In genomic region chr11:102568191-102568590, GRCm38 (mm10) we compare ENCODE assay signal across 11 mouse cellular contexts. TPM values are rescaled to one million over a fixed set of nuclear protein-coding genes. Genes with fewer than 3 reads are reported as not detected.
A peak's percentile ranks its signal among the peaks of the same experiment; 100 is the strongest.
DNase-seq lines count a peak whose midpoint lies in the region; ATAC-seq and TF ChIP-seq lines count a peak whose summit lies in the region.
"Had no signal": no experiment of that assay in that cellular context is flagged by ENCODE, and none has a peak within 500 bp of the region (broad histone marks: within the 10 kb centered on the region; RNA-seq: fewer than 3 reads in every experiment).

No protein-coding gene starts in this region.

- H3K4me2 ChIP-seq in lung, embryonic 14.5 days = no peak overlapping the region

- 75% methylated on average over 12 of the region's 12 CpGs for WGBS in lung, embryonic 14.5 days
- 82% methylated on average over 12 of the region's 12 CpGs for WGBS in olfactory bulb, adult 2 months

- no peak for ATAC-seq in lung, embryonic 14.5 days (ENCODE audit: insufficient read depth)
- no peak for ATAC-seq in G1E (ENCODE audit: extremely low read depth, insufficient number of reproducible peaks, low FRiP score, poor library complexity, severe bottlenecking)

- H3K4me3 ChIP-seq in gastrocnemius, adult 2 months = no peak overlapping the region
- no peak overlapping the region for H3K4me3 ChIP-seq in lung, embryonic 14.5 days (ENCODE audit: low read depth, low read length)
- H3K4me3 ChIP-seq in G1E (ENCODE audit: low read depth, low read length) = no peak overlapping the region
- no peak overlapping the region for H3K4me3 ChIP-seq in olfactory bulb, adult 2 months (ENCODE audit: insufficient read depth, low read depth, low read length)

- no peak for DNase-seq in gastrocnemius, adult 2 months
- no peak for DNase-seq in gastrocnemius, adult 8-10 months (ENCODE audit: low spot score in 2 of 2)
- DNase-seq in lung, embryonic 14.5 days = no peak
- no peak for DNase-seq in lung, postnatal 14 days
- DNase-seq in G1E (ENCODE audit: low spot score) = no peak
- DNase-seq in left cerebral cortex, adult 9 months (ENCODE audit: low spot score in 2 of 2) = no peak
- DNase-seq in urinary bladder, postnatal 10 days (ENCODE audit: low spot score) = no peak
- DNase-seq: adrenal gland, postnatal 10 days; cerebellum, postnatal 25 days had no signal

- H3K27me3 ChIP-seq in lung, embryonic 14.5 days (ENCODE audit: insufficient read depth, low read length) = no peaks in the 10 kb centered on the region
- H3K27me3 ChIP-seq in G1E (ENCODE audit: insufficient read depth, low read length) = peaks cover 4% of the 10 kb centered on the region; the same call in 1 of the 2 replicates

- no peak overlapping the region for H3K27ac ChIP-seq in gastrocnemius, adult 2 months
- no peak overlapping the region for H3K27ac ChIP-seq in lung, embryonic 14.5 days (ENCODE audit: low read depth)
- H3K27ac ChIP-seq in olfactory bulb, adult 2 months (ENCODE audit: insufficient read depth, low read depth, low read length) = no peak overlapping the region

- no peaks in the 10 kb centered on the region for H3K9me3 ChIP-seq in lung, embryonic 14.5 days (ENCODE audit: low read depth, low read length)
- no peaks in the 10 kb centered on the region for H3K9me3 ChIP-seq in G1E (replicated peaks)

- intact Hi-C loops in gastrocnemius, adult 2 months (cut with DNase I) = no loop called here

- no peaks in the 10 kb centered on the region for H3K4me1 ChIP-seq in lung, embryonic 14.5 days (ENCODE audit: insufficient read depth)
- H3K4me1 ChIP-seq in G1E (ENCODE audit: insufficient read depth, low read depth, low read length) = peaks cover 7% of the 10 kb centered on the region
- no peaks in the 10 kb centered on the region for H3K4me1 ChIP-seq in olfactory bulb, adult 2 months (ENCODE audit: control insufficient read depth, insufficient read depth, low read length)

- H3K9ac ChIP-seq in lung, embryonic 14.5 days = no peak overlapping the region

- H3K36me3 ChIP-seq in lung, embryonic 14.5 days (ENCODE audit: insufficient read depth) = no peaks in the 10 kb centered on the region
- no peaks in the 10 kb centered on the region for H3K36me3 ChIP-seq in G1E (replicated peaks)

- TF ChIP-seq CTCF in gastrocnemius, adult 2 months (IDR thresholded peaks at IDR 0.05) = peak; percentile 62
- TF ChIP-seq CTCF in lung, embryonic 14.5 days (IDR thresholded peaks at IDR 0.05; ENCODE audit: low read depth) = peak; percentile 58
- peak; percentile 67 for TF ChIP-seq CTCF in G1E (IDR thresholded peaks at IDR 0.05; ENCODE audit: low read depth, low read length)
- TF ChIP-seq CTCF in olfactory bulb, adult 2 months (IDR thresholded peaks at IDR 0.05; ENCODE audit: insufficient read depth, low read depth, low read length) = peak; percentile 48; the same call in 1 of the 2 replicates

- no peak for TF ChIP-seq POLR2A in olfactory bulb, adult 2 months (IDR thresholded peaks at IDR 0.05; ENCODE audit: insufficient read depth, low read depth, low read length)

RNA-seq across cellular contexts. Expression of gene Gm11627, which starts 11.1 kb away (rescaled TPM):
- total RNA-seq in gastrocnemius, adult 2 months (2021) = not detected
- total RNA-seq in gastrocnemius, adult 8-10 months (2022) = under 1 TPM in 1 of 4 experiments, not detected in 3; 0.80 TPM
- 14.3 and 15.3 TPM in 2 replicates for polyA plus RNA-seq in lung, embryonic 14.5 days (2014; fragmentation: Nextera tagmentation; extraction: Ambion mirVana)
- total RNA-seq in G1E (2014; fragmentation: Nextera tagmentation) (not detected in 2 replicates), G1E (2017) (not detected in 2 replicates)
- polyA plus RNA-seq in G1E (2012) = not detected in 2 replicates
- not detected in 2 replicates for polyA plus RNA-seq in olfactory bulb, adult 2 months (2012; ENCODE audit: insufficient read depth, insufficient read length, low replicate concordance, missing spikeins)
- total RNA-seq: hematopoietic stem cell, adult 5-6 weeks had no signal

RNA-seq across cellular contexts. Expression of gene Gpatch8, which starts 12.0 kb away (rescaled TPM):
- total RNA-seq in gastrocnemius, adult 2 months (2021) = 10 to 100 TPM; 23.7 to 26.8 TPM
- total RNA-seq in gastrocnemius, adult 8-10 months (2022) = 10 to 100 TPM; 17.7 to 24.0 (median 22.8) TPM
- 47.0 and 49.4 TPM in 2 replicates for polyA plus RNA-seq in lung, embryonic 14.5 days (2014; fragmentation: Nextera tagmentation; extraction: Ambion mirVana)
- total RNA-seq in G1E (2014; fragmentation: Nextera tagmentation) = 52.1 and 69.2 TPM in 2 replicates
- 22.3 and 26.0 TPM in 2 replicates for total RNA-seq in G1E (2017)
- 12.1 and 16.1 TPM in 2 replicates for polyA plus RNA-seq in G1E (2012)
- polyA plus RNA-seq in olfactory bulb, adult 2 months (2012; ENCODE audit: insufficient read depth, insufficient read length, low replicate concordance, missing spikeins) = 94.4 and 138 TPM in 2 replicates

RNA-seq across cellular contexts. Expression of gene Fzd2, which starts 36.0 kb away (rescaled TPM):
- total RNA-seq in gastrocnemius, adult 2 months (2021) = 1 to 10 TPM; 1.2 to 2.1 TPM
- 1 to 10 TPM in 3 of 4 experiments, under 1 TPM in 1; 0.75 to 1.3 (median 1.1) TPM for total RNA-seq in gastrocnemius, adult 8-10 months (2022)
- polyA plus RNA-seq in lung, embryonic 14.5 days (2014; fragmentation: Nextera tagmentation; extraction: Ambion mirVana) = 40.0 and 42.9 TPM in 2 replicates
- total RNA-seq in G1E (2014; fragmentation: Nextera tagmentation) = not detected in 2 replicates
- 0.06 TPM in 1 of 2 replicates, not detected in the other for total RNA-seq in G1E (2017)
- polyA plus RNA-seq in G1E (2012) = 0.02 TPM in 1 of 2 replicates, not detected in the other
- not detected in 2 replicates for polyA plus RNA-seq in olfactory bulb, adult 2 months (2012; ENCODE audit: insufficient read depth, insufficient read length, low replicate concordance, missing spikeins)
- total RNA-seq: hematopoietic stem cell, adult 5-6 weeks had no signal
